Mouse (Mus musculus) lung, embryonic 14.5 days (tissue): ENCODE measurements around the gene Hsbp1. TPM values are rescaled to one million over a fixed set of nuclear protein-coding genes. Genes with fewer than 3 reads are reported as not detected.
"Not testable (repeated sequence)": the region's sequence is repeated elsewhere in the genome, so short reads cannot be mapped to it uniquely, and the experiment has no call there.

Source experiments
- ATAC-seq: fragments of 200-750 bp; cut with Nextera tagmentation; 2 replicates; pipeline ENCODE4 v1.8.0; 2017; ENCODE audit warnings: mild to moderate bottlenecking, moderate TSS enrichment, moderate library complexity; ENCODE audit not compliant: insufficient read depth
- DNase-seq: peaks from one replicate; pipeline ENCODE4 v3.0.0-alpha.2; 2015
- H3K27ac ChIP-seq: fragments of 300-500 bp; sonication (generic); 2 replicates; pipeline ENCODE4 v1.5.1; 2014; ENCODE audit warnings: low read depth, mild to moderate bottlenecking, moderate library complexity
- H3K27me3 ChIP-seq: fragments of 300-500 bp; sonication (generic); 2 replicates; pipeline ENCODE4 v1.6.1; 2014; ENCODE audit warnings: low read length, control low read depth; ENCODE audit not compliant: insufficient read depth
- H3K36me3 ChIP-seq: fragments of 300-500 bp; sonication (generic); 2 replicates; pipeline ENCODE4 v1.6.1; 2014; ENCODE audit warnings: control low read depth; ENCODE audit not compliant: insufficient read depth
- H3K4me1 ChIP-seq: fragments of 300-500 bp; sonication (generic); 2 replicates; pipeline ENCODE4 v1.6.1; 2014; ENCODE audit warnings: antibody characterized with exemption, control low read depth; ENCODE audit not compliant: insufficient read depth
- H3K4me2 ChIP-seq: fragments of 300-500 bp; sonication (generic); 2 replicates; pipeline ENCODE4 v1.6.1; 2014; ENCODE audit warnings: mild to moderate bottlenecking
- H3K4me3 ChIP-seq: fragments of 300-500 bp; sonication (generic); 2 replicates; pipeline ENCODE4 v1.5.1; 2014; ENCODE audit warnings: low read depth, low read length
- H3K9ac ChIP-seq: fragments of 300-500 bp; sonication (generic); 2 replicates; pipeline ENCODE4 v1.6.1; 2014
- H3K9me3 ChIP-seq: fragments of 300-500 bp; sonication (generic); 2 replicates; pipeline ENCODE4 v1.6.1; 2016; ENCODE audit warnings: low read depth, low read length, control low read depth
- CTCF ChIP-seq: IDR thresholded peaks from 2 replicates; pipeline ENCODE4 v1.5.1; 2016; ENCODE audit warnings: antibody characterized with exemption, low read depth
- WGBS: fragments of 180-500 bp; shearing (Covaris S2); extraction: QIAGEN DNeasy Blood & Tissue Kit; methylation state at CpG from one replicate; pipeline ENCODE4 v1.1.7; 2014; 5-methylcytosine and 5-hydroxymethylcytosine counted together
- polyA plus RNA-seq: library from polyadenylated mRNA; unstranded; fragments of >200 nt; fragmentation: Nextera tagmentation; extraction: Ambion mirVana; gene quantifications from 2 replicates; pipeline ENCODE4 v1.2.1, GENCODE M21; 2014

Gene Hsbp1
- polyA plus RNA-seq, 1 experiment from 2014 or later, result 304 TPM

DNA sequence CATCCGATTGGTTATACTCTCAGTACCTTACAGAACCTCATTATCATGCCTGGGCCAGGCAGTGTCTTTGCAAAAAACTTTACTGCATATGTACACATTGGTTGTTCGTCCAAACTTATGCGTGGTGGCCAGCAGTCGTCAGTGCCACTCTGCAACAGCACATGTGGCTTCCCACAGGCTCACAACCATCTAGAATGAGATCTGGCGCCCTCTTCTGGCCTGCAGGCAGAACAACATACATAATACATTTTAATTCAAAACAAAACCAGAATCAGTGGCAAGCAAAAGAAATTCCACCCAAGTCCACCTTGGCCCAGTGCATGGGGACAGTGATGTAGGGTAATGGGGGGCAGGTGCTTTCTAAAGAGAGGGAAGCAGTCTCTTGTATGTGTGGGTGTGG, 12.3 kb downstream of the Hsbp1 start:
- H3K27me3 ChIP-seq, H3K4me2 ChIP-seq, ATAC-seq, H3K27ac ChIP-seq, H3K4me3 ChIP-seq, H3K9me3 ChIP-seq, H3K4me1 ChIP-seq, H3K9ac ChIP-seq, H3K36me3 ChIP-seq: not testable (repeated sequence)
- TF ChIP-seq CTCF, result peak; percentile 54
- peak; percentile 33 for DNase-seq
- 59% methylated on average over 5 of the region's 5 CpGs for WGBS

DNA sequence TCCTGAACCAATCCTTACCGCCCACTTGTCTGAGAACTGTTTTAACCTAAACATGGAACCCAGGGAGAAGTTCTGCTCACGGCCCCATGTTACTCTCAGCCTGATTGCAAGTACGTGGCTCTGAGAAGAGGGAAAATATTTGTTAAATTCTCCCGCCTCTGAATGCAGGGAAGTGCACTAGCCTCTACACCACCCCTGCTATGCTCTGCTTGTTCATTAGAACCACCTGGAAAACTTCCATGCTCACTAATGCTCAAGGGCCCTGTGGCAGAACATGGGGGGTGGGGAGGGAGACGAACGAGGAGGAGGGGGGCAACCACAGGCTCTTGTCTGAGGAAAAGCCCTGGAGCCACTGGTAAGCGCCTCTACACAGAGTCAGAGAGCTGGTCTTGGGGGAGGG, 13.9 kb downstream of the Hsbp1 start:
- Histone ChIP-seq H3K9ac (no peak overlapping the region), H3K27ac (no peak overlapping the region), H3K4me3 (no peak overlapping the region), H3K27me3 (no peaks in the 10 kb centered on the region), H3K9me3 (no peaks in the 10 kb centered on the region), H3K36me3 (no peaks in the 10 kb centered on the region), H3K4me1 (no peaks in the 10 kb centered on the region), H3K4me2 (no peak overlapping the region)
- DNase-seq (no peak), ATAC-seq (no peak)
- 68% methylated on average over 7 of the region's 7 CpGs for WGBS
- no peak for TF ChIP-seq CTCF

DNA sequence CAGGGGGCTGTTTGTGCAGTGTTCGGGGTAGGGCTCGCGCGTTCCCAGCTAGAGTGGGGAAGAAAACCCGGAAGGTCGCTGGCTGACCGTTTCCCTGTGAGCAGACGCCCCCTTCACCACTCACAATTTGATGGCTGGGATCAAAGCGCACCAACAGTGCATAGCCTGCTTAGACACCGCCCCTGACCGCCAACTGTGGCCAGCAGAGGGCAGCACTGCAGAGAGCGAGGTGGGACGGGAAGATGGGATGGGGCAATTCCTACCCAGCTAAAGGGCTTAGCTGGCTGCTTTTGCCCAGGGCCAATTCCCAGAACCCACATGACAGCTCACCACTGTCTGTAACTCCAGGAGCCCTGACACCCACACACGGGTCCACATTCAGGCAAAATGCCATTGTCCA, 14.5 kb downstream of the Hsbp1 start:
- H3K4me3 ChIP-seq, result no peak overlapping the region
- H3K9ac ChIP-seq, result no peak overlapping the region
- peak; percentile 66 for DNase-seq
- H3K27me3 ChIP-seq, result no peaks in the 10 kb centered on the region
- no peak overlapping the region for H3K4me2 ChIP-seq
- peak; percentile 77 for TF ChIP-seq CTCF
- H3K36me3 ChIP-seq, result no peaks in the 10 kb centered on the region
- 37% methylated on average over 14 of the region's 14 CpGs for WGBS
- H3K27ac ChIP-seq, result no peak overlapping the region
- ATAC-seq, result peak; percentile 44
- no peaks in the 10 kb centered on the region for H3K4me1 ChIP-seq
- no peaks in the 10 kb centered on the region for H3K9me3 ChIP-seq

DNA sequence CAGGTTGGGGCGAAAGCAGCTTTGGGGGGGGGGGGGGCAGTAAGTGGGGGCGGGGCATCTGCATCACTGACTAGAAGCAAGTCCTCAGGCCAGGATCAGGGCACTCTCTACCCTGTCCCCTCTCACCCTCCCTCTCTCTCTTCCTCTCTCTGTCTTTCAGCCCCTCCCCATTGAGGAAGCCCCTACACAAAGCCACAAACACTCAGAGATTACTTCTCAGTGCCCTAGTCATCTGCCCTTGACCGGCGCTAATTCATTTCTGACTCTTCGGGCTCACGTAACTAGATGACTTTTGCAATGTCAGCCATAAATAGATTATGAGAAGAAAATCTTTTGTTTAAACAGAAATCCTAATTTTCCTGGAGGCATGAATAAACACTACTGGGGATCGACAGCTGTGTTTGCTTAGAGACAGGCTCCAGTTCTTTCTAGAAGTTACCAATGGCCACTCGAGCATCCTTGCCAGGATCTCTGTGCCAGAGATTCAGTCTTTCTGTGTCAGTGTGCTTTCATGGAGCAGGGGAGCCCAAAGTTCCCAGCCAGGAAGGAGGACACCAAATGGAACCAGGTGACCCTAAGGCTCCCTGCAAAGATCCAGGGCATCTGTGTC, 16.5 kb downstream of the Hsbp1 start:
- Histone ChIP-seq H3K27ac (no peak overlapping the region), H3K9me3 (no peaks in the 10 kb centered on the region), H3K36me3 (no peaks in the 10 kb centered on the region), H3K4me2 (no peak overlapping the region), H3K4me1 (no peaks in the 10 kb centered on the region), H3K9ac (no peak overlapping the region), H3K27me3 (no peaks in the 10 kb centered on the region), H3K4me3 (no peak overlapping the region)
- TF ChIP-seq CTCF, result no peak
- ATAC-seq, result peak; percentile 70
- 31% methylated on average over 7 of the region's 8 CpGs for WGBS
- DNase-seq, result peak; percentile 68

DNA sequence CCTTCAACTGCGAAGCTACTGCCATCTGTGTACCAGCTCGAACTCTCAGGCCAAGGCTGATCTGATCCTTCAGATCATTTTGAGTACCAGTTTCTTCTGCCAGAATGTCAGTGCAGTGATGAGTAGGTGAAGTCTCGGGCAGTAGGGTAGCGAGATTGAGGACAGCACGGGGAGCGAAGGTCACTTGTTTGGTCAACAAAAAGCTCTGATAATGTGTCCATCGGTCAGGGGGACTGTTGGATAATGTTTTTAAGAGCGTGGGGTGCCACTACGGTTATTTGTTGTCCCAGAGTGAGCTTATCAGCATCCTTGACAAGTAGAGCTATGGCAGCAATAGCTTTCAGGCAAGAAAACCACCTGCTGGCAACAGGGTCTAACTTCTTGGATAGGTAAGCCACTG, 30.4 kb downstream of the Hsbp1 start:
- H3K36me3 ChIP-seq, H3K27me3 ChIP-seq, DNase-seq, ATAC-seq, H3K9ac ChIP-seq, H3K9me3 ChIP-seq, H3K4me2 ChIP-seq, H3K4me1 ChIP-seq, H3K27ac ChIP-seq, H3K4me3 ChIP-seq: not testable (repeated sequence)
- 67% methylated on average over 9 of the region's 9 CpGs for WGBS

DNA sequence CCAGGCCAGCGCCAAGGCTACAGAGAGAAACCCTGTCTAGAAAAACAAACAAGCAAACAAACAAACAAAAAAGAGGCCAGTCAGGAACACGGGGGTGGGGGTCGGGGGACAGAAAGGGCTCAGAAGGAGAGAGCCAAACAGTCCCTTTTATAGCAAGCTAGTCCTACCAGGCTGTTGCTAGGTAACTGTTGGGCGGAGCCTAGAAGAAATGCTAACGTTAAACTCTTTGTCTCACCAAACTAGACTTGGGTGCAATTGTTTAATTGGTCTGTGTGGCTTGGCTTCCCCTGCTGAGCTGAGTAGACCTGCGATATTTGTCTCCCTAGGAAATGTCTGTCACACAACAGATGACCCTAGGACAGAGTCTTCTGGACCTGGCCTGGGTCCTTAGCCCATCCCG, 34.2 kb downstream of the Hsbp1 start:
- Histone ChIP-seq H3K4me1 (no peaks in the 10 kb centered on the region), H3K9me3 (no peaks in the 10 kb centered on the region), H3K4me3 (no peak overlapping the region), H3K27ac (no peak overlapping the region), H3K4me2 (no peak overlapping the region), H3K36me3 (no peaks in the 10 kb centered on the region), H3K27me3 (no peaks in the 10 kb centered on the region), H3K9ac (no peak overlapping the region)
- WGBS, result 73% methylated on average over 7 of the region's 7 CpGs
- no peak for DNase-seq
- no peak for TF ChIP-seq CTCF
- ATAC-seq, result no peak

DNA sequence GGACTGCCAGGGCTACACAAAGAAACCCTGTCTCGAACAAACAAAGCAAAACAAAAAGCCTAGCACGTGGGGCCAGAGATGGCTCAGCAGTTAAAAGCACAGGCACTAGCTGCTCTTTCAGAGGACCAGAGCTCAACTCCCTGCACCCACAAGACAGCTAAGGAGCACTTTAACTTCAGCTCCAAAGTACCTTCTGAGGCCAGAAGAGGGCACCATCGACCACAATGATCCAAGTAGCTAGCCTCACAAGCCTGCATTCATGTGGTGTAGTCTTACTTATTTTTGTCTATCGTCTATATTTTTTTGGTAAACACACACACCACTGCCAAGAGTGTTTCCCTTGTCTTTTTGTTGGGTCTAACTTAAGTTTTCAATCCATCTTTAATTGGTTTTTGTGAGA, 36.3 kb downstream of the Hsbp1 start:
- peak; percentile 60 for DNase-seq
- TF ChIP-seq CTCF, result peak; percentile 61
- H3K4me2 ChIP-seq, result no peak overlapping the region
- no peaks in the 10 kb centered on the region for H3K36me3 ChIP-seq
- no peaks in the 10 kb centered on the region for H3K9me3 ChIP-seq
- no peaks in the 10 kb centered on the region for H3K27me3 ChIP-seq
- H3K4me1 ChIP-seq, result no peaks in the 10 kb centered on the region
- no peak overlapping the region for H3K4me3 ChIP-seq
- no peak overlapping the region for H3K27ac ChIP-seq
- H3K9ac ChIP-seq, result no peak overlapping the region
- ATAC-seq, result no peak
- 46% methylated on average over 4 of the region's 4 CpGs for WGBS

DNA sequence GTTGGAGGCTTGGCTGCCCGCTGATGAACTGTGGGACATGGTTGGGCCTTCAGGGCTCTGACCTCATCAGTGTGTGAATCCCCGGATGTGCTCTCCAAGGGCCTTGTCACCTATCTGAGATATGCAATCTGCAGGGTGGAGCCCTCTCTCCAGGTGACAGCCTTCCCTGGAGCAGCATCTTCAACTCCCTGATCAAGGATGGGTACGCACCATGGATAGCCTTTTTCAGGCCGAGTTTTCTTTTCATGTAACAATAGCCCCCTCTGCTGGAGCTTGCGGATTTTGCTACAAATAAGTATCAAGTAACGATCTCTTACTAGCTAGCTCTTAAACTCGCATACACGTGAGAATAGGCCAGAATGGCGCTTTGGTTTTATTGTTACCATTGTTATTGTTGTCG, 40.2 kb downstream of the Hsbp1 start:
- DNase-seq, result peak; percentile 91
- WGBS, result 19% methylated on average over 10 of the region's 10 CpGs
- H3K27me3 ChIP-seq, result no peaks in the 10 kb centered on the region
- H3K27ac ChIP-seq, result no peak overlapping the region
- H3K4me1 ChIP-seq, result no peaks in the 10 kb centered on the region
- no peaks in the 10 kb centered on the region for H3K9me3 ChIP-seq
- no peak overlapping the region for H3K9ac ChIP-seq
- TF ChIP-seq CTCF, result peak; percentile 71
- no peaks in the 10 kb centered on the region for H3K36me3 ChIP-seq
- no peak overlapping the region for H3K4me3 ChIP-seq
- no peak overlapping the region for H3K4me2 ChIP-seq
- no peak for ATAC-seq
